12 mouse cellular contexts compared by ENCODE assay signal in the genomic region with DNA sequence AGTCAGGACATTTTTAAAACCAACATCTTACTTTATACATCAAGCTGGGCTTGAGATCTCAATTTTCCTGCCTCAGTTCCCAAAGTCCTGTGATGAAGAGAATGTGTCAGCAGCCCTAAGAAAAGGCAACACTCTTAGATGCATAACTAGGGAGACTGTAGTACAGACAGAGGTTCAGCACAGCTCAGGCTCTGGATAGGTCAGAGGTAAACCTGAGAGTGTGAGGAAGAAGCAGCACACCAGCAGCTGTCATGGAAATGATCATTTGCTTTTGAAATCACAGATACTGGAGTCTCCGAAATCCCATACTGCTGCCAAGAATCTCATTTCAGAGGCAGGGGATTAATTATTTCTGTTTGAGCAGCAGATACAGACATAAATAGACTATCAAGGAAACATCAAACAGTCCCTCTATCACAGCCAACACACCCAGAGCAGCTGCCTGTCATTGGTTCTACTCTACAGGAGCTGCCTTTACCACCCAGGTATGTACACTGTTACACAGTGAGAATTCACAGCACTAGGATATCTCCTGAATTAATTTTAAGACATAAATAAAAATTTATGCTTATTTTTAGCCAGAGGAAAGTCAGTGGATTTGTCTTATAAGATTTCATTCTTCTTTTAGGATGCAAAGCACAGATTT.
"Had no signal": no experiment of that assay in that cellular context is flagged by ENCODE, and none has a peak within 500 bp of the region (broad histone marks: within the 10 kb centered on the region; RNA-seq: fewer than 3 reads in every experiment).

No protein-coding gene starts in this region.

- H3K4me1 ChIP-seq: kidney, embryonic 15.5 days; limb, embryonic 13.5 days; liver, embryonic 15.5 days had no signal

- DNase-seq: kidney, adult 2 months; kidney, postnatal 14 days; left cerebral cortex, postnatal 4 days; lung, postnatal 36 days; right cerebral cortex, postnatal 14 days; thymus, postnatal 36 days had no signal

- H3K9ac ChIP-seq: kidney, embryonic 15.5 days; limb, embryonic 13.5 days; liver, embryonic 15.5 days had no signal

- ATAC-seq: intestine, embryonic 16.5 days; lung, postnatal 0 days had no signal

- H3K9me3 ChIP-seq: kidney, embryonic 15.5 days; limb, embryonic 13.5 days; liver, embryonic 15.5 days had no signal

- H3K27me3 ChIP-seq: kidney, embryonic 15.5 days; limb, embryonic 13.5 days; liver, embryonic 15.5 days had no signal

- H3K36me3 ChIP-seq: kidney, embryonic 15.5 days; limb, embryonic 13.5 days; liver, embryonic 15.5 days had no signal

- H3K4me3 ChIP-seq: kidney, embryonic 15.5 days; limb, embryonic 13.5 days; liver, embryonic 15.5 days had no signal

- H3K4me2 ChIP-seq: kidney, embryonic 15.5 days; limb, embryonic 13.5 days; liver, embryonic 11.5 days; liver, embryonic 15.5 days had no signal

- H3K27ac ChIP-seq: kidney, embryonic 15.5 days; limb, embryonic 13.5 days; liver, embryonic 15.5 days had no signal
